Mouse (Mus musculus) ES-Bruce4 (cell line): ENCODE results near the gene Kxd1.

ENCODE experiments used
- CTCF ChIP-seq: IDR thresholded peaks from one replicate; pipeline ENCODE4 v1.8.1; 2011; ENCODE audit warnings: low read depth, low read length
- EP300 ChIP-seq: IDR thresholded peaks from 2 replicates; pipeline ENCODE4 v1.6.1; 2011; ENCODE audit warnings: low read depth, low read length; ENCODE audit not compliant: insufficient read depth
- POLR2A ChIP-seq: IDR thresholded peaks from one replicate; pipeline ENCODE4 v1.8.1; 2011; ENCODE audit warnings: low read length; ENCODE audit not compliant: insufficient read depth

- TF ChIP-seq POLR2A (no peak), CTCF (no peak), EP300 (no peak)
Measured at GRCm38 (mm10) chr8:70546412-70546811, 18.7 kb upstream of the Kxd1 start.
